Mouse (Mus musculus) embryonic facial prominence, embryonic 13.5 days (tissue): ENCODE data around the gene Crmp1. TPM values are rescaled to one million over a fixed set of nuclear protein-coding genes. Genes with fewer than 3 reads are reported as not detected.
A peak's percentile ranks its signal among the peaks of the same experiment; 100 is the strongest.

Experiments
- ATAC-seq: fragments of 200-750 bp; cut with Nextera tagmentation; 2 replicates; pipeline ENCODE4 v1.8.0; 2017; ENCODE audit warnings: low read depth; ENCODE audit not compliant: insufficient number of reproducible peaks, insufficient read depth, low FRiP score, low TSS enrichment
- H3K27ac ChIP-seq: fragments of 300-500 bp; sonication (generic); 2 replicates; pipeline ENCODE4 v1.5.1; 2015; ENCODE audit warnings: moderate library complexity, mild to moderate bottlenecking, inconsistent platforms
- H3K27me3 ChIP-seq: fragments of 300-500 bp; sonication (generic); 2 replicates; pipeline ENCODE4 v1.6.1; 2015; ENCODE audit warnings: mild to moderate bottlenecking, inconsistent platforms
- H3K36me3 ChIP-seq: fragments of 300-500 bp; sonication (generic); 2 replicates; pipeline ENCODE4 v1.6.1; 2015; ENCODE audit warnings: mild to moderate bottlenecking, inconsistent platforms
- H3K4me1 ChIP-seq: fragments of 300-500 bp; sonication (generic); 2 replicates; pipeline ENCODE4 v1.6.1; 2015; ENCODE audit warnings: inconsistent platforms
- H3K4me2 ChIP-seq: fragments of 300-500 bp; sonication (generic); 2 replicates; pipeline ENCODE4 v1.6.1; 2015; ENCODE audit warnings: moderate library complexity, mild to moderate bottlenecking, inconsistent platforms
- H3K4me3 ChIP-seq: fragments of 300-500 bp; sonication (generic); 2 replicates; pipeline ENCODE4 v1.5.1; 2015; ENCODE audit warnings: mild to moderate bottlenecking, inconsistent platforms
- H3K9ac ChIP-seq: fragments of 300-500 bp; sonication (generic); 2 replicates; pipeline ENCODE4 v1.6.1; 2015; ENCODE audit warnings: mild to moderate bottlenecking, inconsistent platforms
- H3K9me3 ChIP-seq: fragments of 300-500 bp; sonication (generic); 2 replicates; pipeline ENCODE4 v1.6.1; 2016; ENCODE audit warnings: inconsistent platforms
- WGBS: fragments of 180-500 bp; shearing (Covaris S2); methylation state at CpG from one replicate; pipeline ENCODE4 v1.1.7; 2015; ENCODE audit warnings: mixed read lengths; 5-methylcytosine and 5-hydroxymethylcytosine counted together
- polyA plus RNA-seq: library from polyadenylated mRNA; unstranded; fragments of >200 nt; fragmentation: Nextera tagmentation; extraction: Ambion mirVana; gene quantifications from 2 replicates; pipeline ENCODE4 v1.2.1, GENCODE M21; 2015

Gene Crmp1
- polyA plus RNA-seq, 1 experiment from 2014 or later: 26.4 TPM

- no peaks in the 10 kb centered on the region for H3K4me1 ChIP-seq
- 83% methylated on average over 12 of the region's 12 CpGs for WGBS
These were observed 71.4 kb downstream of the Crmp1 start for GRCm38 (mm10) chr5:37312980-37313722.

GRCm38 (mm10) chr5:37318715-37319114, 77.0 kb downstream of the Crmp1 start:
- Histone ChIP-seq H3K4me2 (no peak overlapping the region), H3K9me3 (peaks cover 13% of the 10 kb centered on the region), H3K4me1 (no peaks in the 10 kb centered on the region), H3K4me3 (no peak overlapping the region), H3K36me3 (peaks cover 97% of the 10 kb centered on the region), H3K27ac (no peak overlapping the region), H3K27me3 (no peaks in the 10 kb centered on the region), H3K9ac (no peak overlapping the region)
- WGBS: 91% methylated on average over 6 of the region's 6 CpGs
- no peak for ATAC-seq

More at GRCm38 (mm10) chr5:37312980-37313722, 71.4 kb downstream of the Crmp1 start:
- Histone ChIP-seq H3K4me3 (no peak overlapping the region), H3K27ac (no peak overlapping the region), H3K36me3 (peaks cover 96% of the 10 kb centered on the region), H3K4me2 (no peak overlapping the region), H3K27me3 (no peaks in the 10 kb centered on the region), H3K9ac (no peak overlapping the region), H3K9me3 (peaks cover 13% of the 10 kb centered on the region)
- ATAC-seq: no peak

- Histone ChIP-seq H3K4me1 (no peaks in the 10 kb centered on the region), H3K4me2 (no peak overlapping the region), H3K27me3 (no peaks in the 10 kb centered on the region), H3K9ac (no peak overlapping the region), H3K27ac (no peak overlapping the region), H3K9me3 (peaks cover 7% of the 10 kb centered on the region), H3K4me3 (no peak overlapping the region), H3K36me3 (peaks cover 97% of the 10 kb centered on the region)
- WGBS: 78% methylated on average over 3 of the region's 3 CpGs
- ATAC-seq: no peak
These were observed 78.4 kb downstream of the Crmp1 start for GRCm38 (mm10) chr5:37320174-37320573.

GRCm38 (mm10) chr5:37320761-37321160, 79.0 kb downstream of the Crmp1 start:
- H3K27ac ChIP-seq: no peak overlapping the region
- no peak overlapping the region for H3K9ac ChIP-seq
- no peaks in the 10 kb centered on the region for H3K4me1 ChIP-seq
- peaks cover 97% of the 10 kb centered on the region for H3K36me3 ChIP-seq
- H3K4me2 ChIP-seq: no peak overlapping the region
- 88% methylated on average over 4 of the region's 4 CpGs for WGBS
- peaks cover 2% of the 10 kb centered on the region for H3K9me3 ChIP-seq
- no peaks in the 10 kb centered on the region for H3K27me3 ChIP-seq
- no peak for ATAC-seq
- no peak overlapping the region for H3K4me3 ChIP-seq

GRCm38 (mm10) chr5:37326675-37327074, 84.9 kb downstream of the Crmp1 start:
- WGBS: 87% methylated on average over 6 of the region's 6 CpGs
- H3K36me3 ChIP-seq: peaks cover 94% of the 10 kb centered on the region
- no peak for ATAC-seq

GRCm38 (mm10) chr5:37330449-37331132, 88.9 kb downstream of the Crmp1 start:
- 86% methylated on average over 8 of the region's 8 CpGs for WGBS
- Histone ChIP-seq H3K4me1 (peaks cover 14% of the 10 kb centered on the region), H3K9me3 (no peaks in the 10 kb centered on the region), H3K4me2 (no peak overlapping the region), H3K4me3 (no peak overlapping the region), H3K27ac (no peak overlapping the region), H3K27me3 (no peaks in the 10 kb centered on the region), H3K9ac (no peak overlapping the region), H3K36me3 (peaks cover 70% of the 10 kb centered on the region)
- no peak for ATAC-seq

More at GRCm38 (mm10) chr5:37326675-37327074, 84.9 kb downstream of the Crmp1 start:
- no peak overlapping the region for H3K27ac ChIP-seq
- no peak overlapping the region for H3K9ac ChIP-seq
- H3K4me1 ChIP-seq: no peaks in the 10 kb centered on the region
- H3K9me3 ChIP-seq: no peaks in the 10 kb centered on the region
- H3K4me2 ChIP-seq: no peak overlapping the region
- H3K4me3 ChIP-seq: no peak overlapping the region
- H3K27me3 ChIP-seq: no peaks in the 10 kb centered on the region

GRCm38 (mm10) chr5:37331133-37331505, 89.4 kb downstream of the Crmp1 start:
- Histone ChIP-seq H3K27ac (no peak overlapping the region), H3K4me3 (no peak overlapping the region), H3K9ac (no peak overlapping the region), H3K4me1 (peaks cover 20% of the 10 kb centered on the region), H3K36me3 (peaks cover 65% of the 10 kb centered on the region), H3K9me3 (no peaks in the 10 kb centered on the region), H3K27me3 (no peaks in the 10 kb centered on the region), H3K4me2 (no peak overlapping the region)
- 93% methylated on average over 2 of the region's 2 CpGs for WGBS
- ATAC-seq: no peak

- Histone ChIP-seq H3K4me1 (peaks cover 24% of the 10 kb centered on the region), H3K27me3 (no peaks in the 10 kb centered on the region), H3K36me3 (peaks cover 56% of the 10 kb centered on the region), H3K9me3 (no peaks in the 10 kb centered on the region), H3K4me2 (no peak overlapping the region), H3K4me3 (no peak overlapping the region), H3K9ac (no peak overlapping the region), H3K27ac (no peak overlapping the region)
- ATAC-seq: no peak
- WGBS: 78% methylated on average over 4 of the region's 4 CpGs
These were observed 90.3 kb downstream of the Crmp1 start for GRCm38 (mm10) chr5:37332066-37332465.

- Histone ChIP-seq H3K36me3 (peaks cover 30% of the 10 kb centered on the region), H3K27ac (no peak overlapping the region), H3K27me3 (no peaks in the 10 kb centered on the region), H3K9me3 (no peaks in the 10 kb centered on the region), H3K4me1 (peaks cover 49% of the 10 kb centered on the region), H3K4me2 (peak overlapping the region; percentile 70), H3K9ac (0 out of 2 replicates have a peak overlapping the region, but pooled peaks have one; percentile 21), H3K4me3 (no peak overlapping the region)
- 55% methylated on average over 3 of the region's 3 CpGs for WGBS
- no peak for ATAC-seq
These were observed 93.3 kb downstream of the Crmp1 start for GRCm38 (mm10) chr5:37335061-37335460.

- ATAC-seq: peak; percentile 69; the same call in 1 of the 2 replicates
- peaks cover 49% of the 10 kb centered on the region for H3K4me1 ChIP-seq
These were observed 94.9 kb downstream of the Crmp1 start, which contains the start of gene Evc for GRCm38 (mm10) chr5:37336485-37337105. Gene Evc, minus strand, starts transcription at chr5:37336894.

GRCm38 (mm10) chr5:37337696-37338095, 96.0 kb downstream of the Crmp1 start:
- no peak for ATAC-seq
- Histone ChIP-seq H3K9me3 (no peaks in the 10 kb centered on the region), H3K9ac (peak overlapping the region; percentile 84), H3K27ac (peak overlapping the region; percentile 94), H3K4me1 (peaks cover 49% of the 10 kb centered on the region), H3K36me3 (peaks cover 15% of the 10 kb centered on the region; the same call in 1 of the 2 replicates), H3K27me3 (no peaks in the 10 kb centered on the region), H3K4me3 (peak overlapping the region; percentile 68), H3K4me2 (peak overlapping the region; percentile 70)
- WGBS: 71% methylated on average over 3 of the region's 3 CpGs

More at GRCm38 (mm10) chr5:37336485-37337105, 94.9 kb downstream of the Crmp1 start, which contains the start of gene Evc:
- Histone ChIP-seq H3K9ac (peak within 1 kb of the TSS; percentile 89), H3K27me3 (no peaks in the 10 kb centered on the region), H3K9me3 (no peaks in the 10 kb centered on the region), H3K36me3 (peaks cover 15% of the 10 kb centered on the region), H3K4me2 (peak within 1 kb of the TSS; percentile 70), H3K27ac (peak within 1 kb of the TSS; percentile 94), H3K4me3 (peak within 1 kb of the TSS; percentile 80)
- WGBS: under 1% methylated on average over 48 of the region's 48 CpGs
